Mouse (Mus musculus) limb, embryonic 10.5 days (tissue): ENCODE measurements around the gene Anxa9. TPM values are rescaled to one million over a fixed set of nuclear protein-coding genes. Genes with fewer than 3 reads are reported as not detected.

Source experiments
- DNase-seq: peaks from one replicate; pipeline ENCODE4 v3.0.0-alpha.2; 2017; ENCODE audit warnings: low spot score
- H3K27ac ChIP-seq: fragments of 300-500 bp; sonication (generic); 2 replicates; pipeline ENCODE4 v1.5.1; 2016; ENCODE audit warnings: mild to moderate bottlenecking
- H3K27me3 ChIP-seq: fragments of 300-500 bp; sonication (generic); 2 replicates; pipeline ENCODE4 v1.6.1; 2016; ENCODE audit warnings: low read depth, mild to moderate bottlenecking; ENCODE audit not compliant: poor library complexity, severe bottlenecking
- H3K36me3 ChIP-seq: fragments of 300-500 bp; sonication (generic); 2 replicates; pipeline ENCODE4 v1.6.1; 2016; ENCODE audit warnings: mild to moderate bottlenecking, moderate library complexity
- H3K4me1 ChIP-seq: fragments of 300-500 bp; sonication (generic); 2 replicates; pipeline ENCODE4 v1.6.1; 2016
- H3K4me3 ChIP-seq: fragments of 300-500 bp; sonication (generic); 2 replicates; pipeline ENCODE4 v1.5.1; 2016; ENCODE audit warnings: mild to moderate bottlenecking, moderate library complexity
- H3K9me3 ChIP-seq: fragments of 300-500 bp; sonication (generic); replicated peaks from 2 replicates; pipeline ENCODE4 v1.6.1; 2016; ENCODE audit warnings: mild to moderate bottlenecking
- WGBS: fragments of 180-500 bp; shearing (Covaris S2); methylation state at CpG from one replicate; pipeline ENCODE4 v1.1.7; 2016; 5-methylcytosine and 5-hydroxymethylcytosine counted together
- polyA plus RNA-seq: library from polyadenylated mRNA; unstranded; fragments of >200 nt; fragmentation: Nextera tagmentation; extraction: Ambion mirVana; gene quantifications from 2 replicates; pipeline ENCODE4 v1.2.1, GENCODE M21; 2016

The Anxa9 gene
- polyA plus RNA-seq, 1 experiment from 2014 or later = 1.6 TPM

GRCm38 (mm10) chr3:95310496-95310895 is 3.5 kb upstream of the Anxa9 start:
- H3K27ac ChIP-seq = no peak overlapping the region
- 0 out of 2 replicates have a peak, but pooled peaks cover 3% of the 10 kb centered on the region for H3K36me3 ChIP-seq
- H3K9me3 ChIP-seq = no peaks in the 10 kb centered on the region
- H3K4me3 ChIP-seq = no peak overlapping the region
- H3K27me3 ChIP-seq = no peaks in the 10 kb centered on the region
- 66% methylated on average over 3 of the region's 3 CpGs for WGBS
- no peak for DNase-seq
- H3K4me1 ChIP-seq = peaks cover 6% of the 10 kb centered on the region

GRCm38 (mm10) chr3:95306244-95306643 is 732 bp downstream of the Anxa9 start:
- Histone ChIP-seq H3K27ac (no peak overlapping the region), H3K36me3 (no peaks in the 10 kb centered on the region), H3K9me3 (no peaks in the 10 kb centered on the region), H3K4me3 (no peak overlapping the region), H3K27me3 (no peaks in the 10 kb centered on the region), H3K4me1 (peaks cover 6% of the 10 kb centered on the region)
- 87% methylated on average over 4 of the region's 4 CpGs for WGBS
- no peak for DNase-seq

- Histone ChIP-seq H3K27me3 (no peaks in the 10 kb centered on the region), H3K9me3 (no peaks in the 10 kb centered on the region), H3K27ac (no peak overlapping the region), H3K4me1 (peaks cover 9% of the 10 kb centered on the region), H3K4me3 (no peak overlapping the region), H3K36me3 (peaks cover 16% of the 10 kb centered on the region)
- no peak for DNase-seq
- 85% methylated on average over 3 of the region's 3 CpGs for WGBS
These were observed 5.7 kb downstream of the Anxa9 start for GRCm38 (mm10) chr3:95301204-95301796.

GRCm38 (mm10) chr3:95298018-95298417 is 9.0 kb downstream of the Anxa9 start:
- peaks cover 15% of the 10 kb centered on the region for H3K4me1 ChIP-seq
- no peak for DNase-seq
- H3K9me3 ChIP-seq = no peaks in the 10 kb centered on the region
- no peak overlapping the region for H3K27ac ChIP-seq
- H3K36me3 ChIP-seq = peaks cover 44% of the 10 kb centered on the region
- WGBS = 89% methylated on average over 7 of the region's 7 CpGs
- no peak overlapping the region for H3K4me3 ChIP-seq
- no peaks in the 10 kb centered on the region for H3K27me3 ChIP-seq

GRCm38 (mm10) chr3:95296103-95296469 is 10.9 kb downstream of the Anxa9 start:
- Histone ChIP-seq H3K27me3 (no peaks in the 10 kb centered on the region), H3K27ac (no peak overlapping the region), H3K9me3 (no peaks in the 10 kb centered on the region), H3K4me3 (no peak overlapping the region), H3K4me1 (peaks cover 9% of the 10 kb centered on the region; the same call in 1 of the 2 replicates), H3K36me3 (peaks cover 59% of the 10 kb centered on the region)
- whole genome bisulfite sequencing = 8% methylated on average over 5 of the region's 5 CpGs
- peak; percentile 52 for DNase-seq

GRCm38 (mm10) chr3:95295321-95296102 is 11.5 kb downstream of the Anxa9 start:
- DNase-seq = no peak
- peaks cover 65% of the 10 kb centered on the region for H3K36me3 ChIP-seq
- H3K4me1 ChIP-seq = peaks cover 9% of the 10 kb centered on the region; the same call in 1 of the 2 replicates
- H3K4me3 ChIP-seq = no peak overlapping the region
- no peaks in the 10 kb centered on the region for H3K9me3 ChIP-seq
- no peaks in the 10 kb centered on the region for H3K27me3 ChIP-seq
- no peak overlapping the region for H3K27ac ChIP-seq
- 80% methylated on average over 11 of the region's 11 CpGs for WGBS

GRCm38 (mm10) chr3:95294718-95295117 is 12.3 kb downstream of the Anxa9 start:
- Histone ChIP-seq H3K9me3 (no peaks in the 10 kb centered on the region), H3K4me3 (no peak overlapping the region), H3K27me3 (no peaks in the 10 kb centered on the region), H3K27ac (no peak overlapping the region), H3K4me1 (peaks cover 9% of the 10 kb centered on the region; the same call in 1 of the 2 replicates), H3K36me3 (peaks cover 73% of the 10 kb centered on the region)
- 89% methylated on average over 5 of the region's 5 CpGs for WGBS
- no peak for DNase-seq

- H3K27me3 ChIP-seq = no peaks in the 10 kb centered on the region
- DNase-seq = no peak
- H3K9me3 ChIP-seq = no peaks in the 10 kb centered on the region
- no peak overlapping the region for H3K4me3 ChIP-seq
- WGBS = 88% methylated on average over 7 of the region's 7 CpGs
- peaks cover 9% of the 10 kb centered on the region; the same call in 1 of the 2 replicates for H3K4me1 ChIP-seq
- no peak overlapping the region for H3K27ac ChIP-seq
- H3K36me3 ChIP-seq = peaks cover 73% of the 10 kb centered on the region
These were observed 12.7 kb downstream of the Anxa9 start for GRCm38 (mm10) chr3:95294316-95294715.

GRCm38 (mm10) chr3:95293537-95293936 is 13.4 kb downstream of the Anxa9 start:
- 86% methylated on average over 11 of the region's 11 CpGs for WGBS

GRCm38 (mm10) chr3:95292899-95293298 is 14.1 kb downstream of the Anxa9 start:
- peaks cover 80% of the 10 kb centered on the region for H3K36me3 ChIP-seq
- 92% methylated on average over 2 of the region's 2 CpGs for WGBS

More at GRCm38 (mm10) chr3:95293537-95293936, 13.4 kb downstream of the Anxa9 start:
- peaks cover 76% of the 10 kb centered on the region for H3K36me3 ChIP-seq
- H3K9me3 ChIP-seq = no peaks in the 10 kb centered on the region
- H3K4me3 ChIP-seq = no peak overlapping the region
- H3K27me3 ChIP-seq = no peaks in the 10 kb centered on the region
- H3K27ac ChIP-seq = no peak overlapping the region
- peaks cover 9% of the 10 kb centered on the region; the same call in 1 of the 2 replicates for H3K4me1 ChIP-seq
- no peak for DNase-seq

GRCm38 (mm10) chr3:95291041-95291440 is 15.9 kb downstream of the Anxa9 start:
- 88% methylated on average over 4 of the region's 4 CpGs for WGBS
- H3K27ac ChIP-seq = no peak overlapping the region
- no peak for DNase-seq
- H3K36me3 ChIP-seq = peaks cover 72% of the 10 kb centered on the region
- H3K9me3 ChIP-seq = no peaks in the 10 kb centered on the region
- H3K4me1 ChIP-seq = 0 out of 2 replicates have a peak, but pooled peaks cover 4% of the 10 kb centered on the region
- H3K27me3 ChIP-seq = no peaks in the 10 kb centered on the region
- H3K4me3 ChIP-seq = no peak overlapping the region

More at GRCm38 (mm10) chr3:95292899-95293298, 14.1 kb downstream of the Anxa9 start:
- peaks cover 9% of the 10 kb centered on the region; the same call in 1 of the 2 replicates for H3K4me1 ChIP-seq
- no peak overlapping the region for H3K27ac ChIP-seq
- H3K9me3 ChIP-seq = no peaks in the 10 kb centered on the region
- no peak overlapping the region for H3K4me3 ChIP-seq
- no peaks in the 10 kb centered on the region for H3K27me3 ChIP-seq
- DNase-seq = no peak

- peaks cover 65% of the 10 kb centered on the region for H3K36me3 ChIP-seq
These were observed 16.8 kb downstream of the Anxa9 start for GRCm38 (mm10) chr3:95290156-95290555.

GRCm38 (mm10) chr3:95289419-95289818 is 17.6 kb downstream of the Anxa9 start:
- Histone ChIP-seq H3K36me3 (peaks cover 58% of the 10 kb centered on the region), H3K4me3 (no peak overlapping the region), H3K9me3 (no peaks in the 10 kb centered on the region), H3K27ac (no peak overlapping the region), H3K4me1 (peaks cover 5% of the 10 kb centered on the region), H3K27me3 (no peaks in the 10 kb centered on the region)
- DNase-seq = no peak
- WGBS = 94% methylated on average over 4 of the region's 4 CpGs

More at GRCm38 (mm10) chr3:95290156-95290555, 16.8 kb downstream of the Anxa9 start:
- H3K27ac ChIP-seq = no peak overlapping the region
- no peaks in the 10 kb centered on the region for H3K4me1 ChIP-seq
- H3K27me3 ChIP-seq = no peaks in the 10 kb centered on the region
- whole genome bisulfite sequencing = 79% methylated on average over 6 of the region's 6 CpGs
- no peak overlapping the region for H3K4me3 ChIP-seq
- H3K9me3 ChIP-seq = no peaks in the 10 kb centered on the region
- DNase-seq = no peak
